Mouse (Mus musculus) testis, postnatal 14 days (tissue): Measurements from ENCODE around the gene Strn.
"Not testable (repeated sequence)": the region's sequence is repeated elsewhere in the genome, so short reads cannot be mapped to it uniquely, and the experiment has no call there.

Experiments
- DNase-seq: peaks from one replicate; pipeline ENCODE4 v3.0.0; 2021; ENCODE audit warnings: low spot score

The Strn gene

DNA sequence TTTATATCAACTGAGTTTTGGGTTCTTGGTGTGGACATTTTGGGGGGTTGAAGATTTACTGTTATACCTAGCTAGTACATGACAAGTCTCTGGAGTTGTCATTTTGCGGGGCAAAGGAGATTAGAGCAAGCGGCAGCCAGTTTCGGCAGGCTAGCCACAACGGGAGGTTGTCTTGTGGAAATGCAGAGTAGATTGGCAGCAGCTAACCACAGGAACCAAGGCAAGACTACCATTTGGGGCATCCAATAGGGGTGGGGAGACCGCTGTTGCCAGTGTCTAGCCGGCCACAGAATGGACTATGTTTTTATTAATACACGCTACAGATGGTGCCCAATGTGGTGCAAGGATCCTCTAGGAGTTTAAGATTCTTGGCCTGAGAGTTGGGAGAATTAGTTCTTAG is 28.6 kb downstream of the Strn start:
- DNase-seq: no peak

DNA sequence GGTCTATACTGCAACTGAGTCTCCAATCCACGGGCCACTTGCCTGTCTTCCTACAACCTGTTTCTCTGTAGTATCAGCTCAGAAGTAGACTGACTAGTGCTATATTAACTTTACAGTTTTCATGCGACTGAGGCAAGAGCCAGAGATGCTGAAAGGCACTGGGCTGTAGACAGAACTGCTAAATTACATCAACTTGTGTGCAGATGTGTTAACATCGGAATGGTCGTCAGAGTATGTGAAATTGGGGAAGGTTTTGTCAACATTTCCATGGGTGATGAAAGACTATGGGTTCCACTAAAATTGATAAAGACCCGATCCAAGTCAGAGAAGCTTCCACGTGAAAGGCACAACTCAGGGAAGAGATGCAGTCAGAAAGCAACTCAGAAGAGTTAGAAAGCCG is 34.0 kb downstream of the Strn start:
- DNase-seq: no peak

DNA sequence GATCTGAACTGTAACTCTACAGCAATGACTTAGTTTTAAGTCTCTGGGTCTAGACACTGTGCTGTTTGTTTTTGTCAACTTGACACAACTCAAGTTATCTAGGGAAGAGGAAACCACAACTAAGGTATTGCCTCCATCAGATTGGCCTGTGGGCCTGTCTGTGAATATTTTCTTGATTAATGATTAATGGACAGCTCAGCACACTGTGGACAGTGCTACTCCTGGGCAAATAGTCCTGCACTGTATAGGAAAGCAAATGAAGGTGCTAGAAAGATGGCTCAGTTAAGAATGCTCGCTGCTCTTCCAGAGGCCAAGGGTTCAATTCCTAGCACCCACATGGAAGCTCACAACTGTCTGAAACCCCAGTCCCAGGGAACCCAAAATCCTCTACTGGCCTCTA is 38.0 kb downstream of the Strn start:
- no peak for DNase-seq

DNA sequence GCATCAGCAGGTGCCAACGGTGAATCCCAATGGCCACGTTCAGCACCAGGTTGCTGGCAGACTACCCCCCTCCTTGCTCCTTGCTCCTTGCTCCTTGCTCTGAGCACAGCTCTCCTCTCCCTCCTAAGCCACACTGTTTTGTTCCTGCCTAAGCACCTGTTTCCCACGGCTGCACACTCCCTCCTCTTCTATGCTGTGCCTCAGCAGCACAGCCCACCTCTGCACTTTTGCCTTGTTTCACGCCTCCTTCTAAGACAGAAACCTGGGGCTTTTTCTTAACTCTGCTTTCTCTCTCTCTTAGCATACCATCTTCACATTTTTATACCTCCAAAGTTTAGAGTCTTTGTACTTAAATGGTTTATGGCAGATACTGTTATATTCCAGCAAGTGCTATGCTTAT is 39.5 kb downstream of the Strn start:
- DNase-seq: no peak

DNA sequence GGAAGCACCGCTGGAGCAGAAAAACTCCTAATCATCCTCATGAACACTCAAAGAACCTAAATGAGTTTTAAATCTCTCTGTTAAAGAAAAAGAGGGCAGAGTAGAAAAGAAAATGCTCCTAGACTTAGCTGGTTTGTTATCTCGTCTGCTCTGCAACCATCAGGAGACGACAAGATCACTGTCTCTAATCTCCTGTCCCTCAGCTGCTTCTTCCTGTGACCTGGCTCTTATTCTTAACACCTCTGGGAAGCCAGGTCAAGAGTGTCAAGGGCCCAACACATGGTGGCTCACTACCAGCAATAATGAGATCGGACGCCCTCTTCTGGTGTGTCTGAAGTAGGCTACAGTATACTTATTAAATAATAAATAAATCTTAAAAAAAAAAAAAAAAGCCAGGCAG is 40.1 kb downstream of the Strn start:
- DNase-seq: no peak

DNA sequence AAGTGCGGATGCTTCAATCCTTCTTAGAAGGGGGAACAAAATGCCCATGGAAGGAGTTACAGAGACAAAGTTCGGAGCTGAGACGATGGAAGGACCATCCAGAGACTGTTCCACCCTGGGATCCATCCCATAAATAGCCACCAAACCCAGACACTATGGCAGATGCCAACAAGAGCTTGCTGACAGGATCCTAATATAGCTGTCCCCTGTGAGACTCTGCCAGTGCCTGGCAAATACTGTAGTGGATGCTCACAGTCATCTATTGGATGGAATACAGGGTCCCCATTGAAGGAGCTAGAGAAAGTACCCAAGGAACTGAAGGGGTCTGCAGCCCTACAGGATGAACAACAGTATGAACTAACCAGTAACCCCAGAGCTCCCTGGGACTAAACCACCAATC is 47.8 kb downstream of the Strn start:
- not testable (repeated sequence) for DNase-seq

DNA sequence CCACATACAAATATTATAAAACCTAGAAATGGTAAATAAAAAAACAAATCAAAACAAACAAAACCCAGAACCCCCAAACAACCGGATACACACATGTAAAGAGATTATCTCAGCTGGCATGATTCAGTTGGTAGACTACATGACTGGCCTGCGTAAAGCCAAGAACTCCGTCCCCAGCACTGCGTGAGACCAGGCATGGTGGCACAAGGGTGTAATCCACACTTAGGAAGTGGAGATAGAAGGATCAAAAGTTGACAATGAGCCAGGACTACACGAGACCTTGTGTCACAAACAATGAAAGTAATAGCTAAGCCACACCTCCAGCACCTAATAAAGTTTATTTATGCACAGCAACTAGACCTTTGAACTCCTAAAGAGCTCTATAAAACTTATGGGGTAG is 49.0 kb downstream of the Strn start:
- DNase-seq: no peak

DNA sequence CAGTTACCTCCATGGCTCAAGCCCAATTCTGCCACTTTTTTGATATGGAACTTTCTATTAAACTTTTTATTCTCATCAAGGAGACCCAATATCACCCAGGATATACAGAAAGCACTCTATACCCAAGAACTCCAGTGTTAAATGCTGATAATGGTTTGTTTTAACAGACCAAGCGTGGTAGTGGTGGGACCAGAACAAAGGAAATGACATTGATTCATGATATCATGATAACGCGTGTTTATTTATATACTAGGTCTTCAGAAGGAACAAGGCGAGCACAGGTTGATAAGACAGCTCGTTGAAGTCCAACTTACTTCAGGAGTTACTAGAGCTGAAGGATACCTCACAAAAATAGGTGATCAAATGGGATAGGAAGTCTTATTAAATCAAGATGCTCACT is 52.0 kb downstream of the Strn start:
- DNase-seq: no peak

DNA sequence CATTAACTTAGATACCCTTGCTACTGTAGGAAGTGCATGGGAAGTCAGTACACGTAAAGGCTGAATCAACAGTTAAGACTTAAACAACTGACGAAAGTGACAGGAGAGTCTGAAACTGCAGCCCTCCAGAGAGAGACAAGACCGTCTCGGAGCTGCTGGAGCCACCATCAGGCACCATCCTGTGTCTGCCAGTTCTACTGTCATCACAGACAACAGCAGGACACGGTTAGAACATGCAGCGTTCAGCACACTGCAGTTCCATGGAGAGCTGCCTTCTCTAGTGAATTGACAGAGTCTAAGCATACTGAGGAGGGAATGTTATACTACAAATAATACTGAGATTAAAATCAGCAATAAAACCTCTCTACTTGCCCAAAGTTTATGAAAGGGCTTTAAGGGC is 54.6 kb downstream of the Strn start:
- no peak for DNase-seq

DNA sequence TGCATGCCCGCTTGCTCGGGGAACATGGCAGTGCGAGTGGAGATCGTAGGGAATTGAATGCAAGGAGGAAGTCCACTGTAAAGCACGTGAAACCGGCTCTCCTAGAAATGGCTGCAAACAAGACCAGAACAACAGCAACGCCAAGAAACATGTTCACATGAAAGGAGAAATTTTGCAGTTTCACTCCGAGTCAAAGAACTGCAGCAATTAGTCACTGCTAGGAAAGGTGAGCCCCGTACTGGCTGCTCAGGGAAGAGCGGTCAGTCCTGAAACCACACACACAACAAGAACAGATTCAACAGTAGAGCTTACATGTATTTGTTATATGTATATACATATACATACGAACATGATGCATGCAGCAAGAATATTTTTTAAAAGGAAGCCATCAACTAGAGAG is 57.5 kb downstream of the Strn start:
- DNase-seq: no peak

DNA sequence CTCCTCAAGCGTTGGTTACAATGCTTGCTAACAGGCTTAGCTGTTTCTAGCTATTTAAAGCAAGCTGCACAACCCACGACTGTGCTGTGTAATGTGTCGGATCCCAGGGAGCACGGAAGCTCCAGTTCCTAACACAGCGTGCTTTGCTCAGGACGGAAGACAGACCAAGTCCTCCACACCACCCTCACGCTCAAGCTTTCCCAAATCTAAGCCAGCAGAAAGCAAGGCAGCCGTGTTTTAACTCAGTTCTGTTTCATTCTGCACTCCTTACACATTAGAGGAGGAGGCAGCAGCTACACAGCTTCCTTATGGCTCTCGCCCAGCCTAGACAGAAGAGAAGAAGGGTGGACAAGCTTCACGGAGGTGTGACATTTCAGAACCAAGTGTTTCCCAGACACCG is 60.2 kb downstream of the Strn start:
- DNase-seq: no peak

DNA sequence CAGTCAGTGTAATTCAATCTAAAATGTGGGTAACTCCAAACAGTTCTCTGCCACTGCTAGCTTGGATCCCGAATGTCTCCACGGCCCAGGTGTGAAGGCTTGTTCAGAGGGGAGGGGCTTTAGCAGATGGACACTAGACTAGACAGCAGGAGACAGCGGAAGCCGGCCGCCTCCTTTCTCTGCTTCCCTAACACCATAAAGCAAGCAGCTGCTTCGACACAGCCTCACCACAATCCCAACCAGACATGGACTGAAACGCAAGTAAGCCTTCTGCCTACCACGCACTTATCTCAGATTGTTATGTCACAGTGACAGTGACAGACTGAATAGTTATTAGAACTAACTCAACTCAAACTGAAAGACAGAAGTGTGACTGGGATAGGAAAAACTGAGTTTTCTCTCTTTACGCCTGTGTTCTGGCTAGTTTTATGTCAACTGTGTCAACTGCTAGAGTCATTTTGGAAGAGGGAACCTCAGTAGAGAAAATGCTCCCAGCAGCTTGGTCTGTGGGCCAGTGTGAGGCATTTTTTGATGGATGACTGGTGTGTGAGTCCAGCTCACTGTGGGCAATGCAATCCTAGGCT is 71.9 kb downstream of the Strn start:
- DNase-seq: no peak

DNA sequence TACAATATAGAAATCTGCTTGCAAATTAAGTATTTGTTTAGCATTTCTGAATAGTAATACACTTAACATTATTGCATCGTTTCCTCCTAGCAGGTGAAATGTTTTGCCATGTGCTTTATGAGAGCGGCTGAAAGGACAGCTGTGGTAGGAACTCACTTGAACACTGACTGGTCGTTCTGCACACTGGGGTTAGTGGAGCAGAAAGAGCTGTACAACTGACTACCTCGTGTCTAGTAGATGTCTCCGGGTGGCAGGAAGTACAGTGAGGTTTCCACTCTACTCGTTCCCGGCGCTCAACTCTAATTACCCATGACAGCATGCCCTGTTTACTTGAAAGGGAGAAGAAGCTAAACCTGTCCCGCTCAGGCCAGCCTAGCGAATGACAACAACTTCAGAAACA is 82.2 kb downstream of the Strn start:
- no peak for DNase-seq

DNA sequence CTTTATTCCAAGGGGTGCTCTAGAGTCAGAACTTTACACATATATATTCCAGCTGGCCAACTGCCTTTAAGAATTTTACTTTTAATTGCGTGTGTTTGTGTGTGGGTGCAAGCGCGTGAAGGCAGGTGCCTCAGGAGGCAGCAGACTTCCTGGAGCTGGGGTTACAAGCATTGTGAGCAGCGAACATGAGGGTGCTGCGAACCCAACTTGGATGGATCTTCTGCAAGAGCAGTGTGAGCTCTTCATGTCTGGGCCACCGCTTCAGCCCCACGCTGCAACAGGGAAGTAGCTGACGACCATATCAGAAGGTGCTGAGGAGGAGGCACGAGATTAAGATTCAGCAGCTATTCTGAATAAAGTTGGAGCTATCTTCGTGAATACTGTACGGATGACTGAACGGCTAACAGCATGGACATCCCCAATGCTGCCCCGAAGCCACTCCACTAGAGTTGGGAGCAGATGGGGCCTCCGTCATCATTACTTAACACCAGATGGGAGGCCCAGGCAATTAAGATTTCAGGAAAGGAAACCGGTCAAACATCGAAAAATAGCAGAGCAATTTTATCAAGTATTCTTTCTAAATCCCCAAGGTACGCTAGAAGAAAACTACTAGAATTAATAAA is 93.0 kb downstream of the Strn start:
- DNase-seq: no peak

DNA sequence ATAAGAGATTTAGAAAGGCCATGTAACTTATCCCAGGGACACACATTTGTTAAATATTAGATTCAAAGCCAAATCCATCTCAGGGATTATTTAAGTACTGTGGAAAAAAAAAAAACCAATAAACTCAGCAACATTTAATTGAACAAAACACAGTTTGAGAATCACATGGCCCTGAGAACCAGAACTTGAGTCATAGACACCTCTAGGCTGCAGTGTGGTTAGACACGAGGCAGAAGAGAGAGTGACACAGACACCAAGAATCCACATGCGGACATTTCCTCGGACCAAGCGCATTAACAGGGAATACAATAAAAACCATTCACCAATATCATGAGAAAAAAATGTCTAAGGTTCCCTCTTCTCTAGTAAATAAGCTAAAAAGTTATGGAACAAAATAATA is 94.7 kb downstream of the Strn start:
- no peak for DNase-seq

DNA sequence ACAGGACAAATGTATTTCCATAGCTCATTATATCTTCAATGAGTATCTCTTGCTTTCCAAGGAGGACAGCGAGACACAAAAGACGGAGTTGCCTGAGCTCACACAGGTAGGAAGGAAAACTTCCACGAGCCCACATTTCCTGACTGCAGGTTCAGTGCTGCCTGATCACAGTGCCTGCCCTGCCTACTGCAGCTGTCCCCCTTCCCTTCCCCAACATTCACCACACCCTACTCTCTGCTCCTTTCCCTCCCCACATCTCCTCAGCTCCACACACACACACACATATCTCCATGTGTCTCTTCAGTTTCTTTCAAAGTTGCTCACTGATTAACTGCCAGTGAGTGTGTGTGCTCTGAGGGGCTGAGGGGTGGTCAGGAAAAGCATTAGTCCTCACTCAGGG is 96.6 kb downstream of the Strn start:
- no peak for DNase-seq

DNA sequence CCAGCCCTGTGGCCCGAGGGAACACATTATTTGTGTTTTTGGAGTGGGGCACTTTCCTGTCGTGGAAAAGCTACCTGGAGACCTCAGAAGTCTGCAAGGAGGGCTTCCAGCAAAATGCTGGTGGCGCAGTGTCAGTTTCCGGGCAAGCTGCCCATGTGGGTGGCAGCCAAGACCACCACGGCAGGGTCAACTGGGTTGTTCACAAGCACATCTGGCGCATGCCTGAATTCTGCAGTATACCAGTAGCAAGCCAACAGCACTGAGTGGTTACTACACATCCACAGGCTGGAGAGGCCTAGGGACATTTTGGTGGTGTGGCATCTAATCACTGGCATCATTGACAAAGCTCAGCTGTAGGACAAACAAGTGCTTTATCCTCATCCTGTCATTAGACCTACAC is 97.9 kb downstream of the Strn start:
- DNase-seq: no peak

DNA sequence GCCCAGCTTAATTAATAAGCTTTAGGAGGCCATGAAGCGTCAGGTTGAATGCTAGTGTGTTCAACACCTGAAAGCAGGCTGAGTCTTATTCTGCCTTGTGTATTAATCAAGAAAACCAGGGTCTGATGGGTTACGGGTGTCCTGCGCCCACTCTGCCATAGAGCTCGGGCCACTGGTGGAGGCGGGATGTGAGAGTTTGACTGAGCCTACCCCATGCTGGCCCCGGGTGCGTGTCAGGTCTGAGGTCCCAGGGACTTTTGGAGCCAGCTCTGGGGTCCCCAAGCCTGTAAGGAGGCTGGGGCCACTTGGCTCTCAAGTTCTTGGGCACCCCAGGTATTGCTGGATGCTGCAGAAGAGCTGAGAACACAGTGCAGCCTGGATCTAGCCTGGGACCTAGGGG is 99.9 kb downstream of the Strn start:
- DNase-seq: no peak

DNA sequence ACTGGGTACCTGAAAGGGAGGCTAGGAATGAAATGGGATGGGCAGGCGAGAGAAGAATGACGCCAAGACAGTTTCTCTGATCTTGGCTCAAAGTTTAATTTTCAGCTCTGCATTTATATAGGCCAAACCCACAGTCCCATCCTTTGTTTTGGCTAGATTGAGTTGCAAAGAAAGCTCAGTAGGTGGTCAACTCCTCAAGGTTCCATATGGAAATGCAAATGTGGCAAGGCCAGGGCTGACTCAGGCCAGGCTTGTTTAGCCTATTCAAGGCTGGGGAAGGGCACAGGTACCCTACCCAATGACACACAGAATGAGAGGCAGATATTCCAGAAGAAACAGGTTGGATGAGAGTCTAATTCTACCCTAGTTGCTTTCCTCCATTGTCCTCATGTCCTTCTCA is 101.4 kb downstream of the Strn start:
- DNase-seq: no peak

DNA sequence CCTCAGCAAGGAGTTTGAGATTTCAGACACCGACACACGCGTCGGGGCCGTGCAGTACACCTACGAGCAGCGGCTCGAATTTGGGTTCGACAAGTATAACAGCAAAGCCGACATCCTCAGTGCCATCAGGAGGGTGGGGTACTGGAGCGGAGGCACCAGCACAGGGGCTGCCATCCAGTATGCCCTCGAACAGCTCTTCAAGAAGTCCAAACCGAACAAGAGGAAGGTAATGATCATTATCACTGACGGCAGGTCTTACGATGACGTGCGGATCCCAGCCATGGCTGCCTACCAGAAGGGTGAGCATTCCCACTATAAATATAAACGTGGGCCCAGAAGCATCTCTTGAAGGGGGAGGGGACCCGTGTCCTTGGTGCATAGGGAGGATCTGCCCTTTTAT is 112.1 kb downstream of the Strn start:
- no peak for DNase-seq

DNA sequence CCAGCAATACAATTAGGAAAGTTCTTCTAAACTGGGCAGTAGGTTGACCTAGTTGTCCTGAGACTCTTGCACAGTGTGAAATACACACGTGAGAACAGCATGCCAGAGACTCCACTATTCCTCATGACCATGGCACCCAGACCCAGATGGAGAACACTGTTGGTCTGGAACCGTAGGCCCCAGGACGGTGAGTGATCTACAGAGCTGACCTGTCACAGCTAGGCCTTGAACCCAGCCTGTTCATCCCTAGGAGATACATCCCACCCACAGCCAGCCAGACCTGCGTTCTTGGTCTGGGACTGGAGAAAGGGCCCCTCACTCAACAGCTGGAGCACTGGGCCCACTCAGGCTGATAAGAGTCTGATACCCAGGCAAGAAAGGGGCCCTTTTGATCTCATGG is 115.1 kb downstream of the Strn start:
- no peak for DNase-seq

DNA sequence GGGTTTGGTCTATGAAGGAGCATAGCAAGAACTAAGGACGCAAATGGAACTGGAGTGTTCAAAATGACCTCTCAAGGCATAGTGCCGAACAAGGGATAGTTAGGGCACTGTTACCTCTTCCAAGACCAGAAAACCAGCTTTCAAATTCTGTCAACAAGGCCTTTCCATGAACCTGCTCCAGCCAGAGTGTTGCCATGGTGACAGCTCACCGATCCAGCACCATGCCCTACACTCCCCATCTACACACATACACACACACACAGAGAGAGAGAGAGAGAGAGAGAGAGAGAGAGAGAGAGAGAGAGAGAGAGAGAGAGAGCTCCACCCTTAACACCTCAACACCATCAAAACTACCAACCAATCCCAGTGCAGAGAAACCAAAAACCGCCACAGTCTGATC is 116.3 kb downstream of the Strn start:
- no peak for DNase-seq

DNA sequence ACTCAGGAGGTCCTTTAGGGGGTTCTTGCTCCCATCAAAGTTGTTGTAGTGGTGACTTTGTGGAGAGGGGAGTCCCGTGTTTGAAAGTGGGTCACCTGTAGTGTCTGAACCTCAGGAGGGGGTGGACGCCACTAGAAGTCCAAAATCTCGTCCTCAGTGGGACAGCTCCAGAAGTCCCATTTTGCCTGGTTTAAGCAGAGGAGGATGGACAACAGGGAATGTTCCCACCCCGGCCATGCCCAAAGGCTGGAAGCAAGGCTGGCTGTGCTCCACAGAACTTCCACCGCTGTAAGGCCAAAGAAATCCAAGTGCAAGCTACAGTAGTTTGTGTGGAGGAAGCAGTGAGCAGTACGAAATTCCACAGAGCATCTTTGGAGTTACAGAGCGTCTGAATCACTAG is 117.0 kb downstream of the Strn start:
- no peak for DNase-seq

DNA sequence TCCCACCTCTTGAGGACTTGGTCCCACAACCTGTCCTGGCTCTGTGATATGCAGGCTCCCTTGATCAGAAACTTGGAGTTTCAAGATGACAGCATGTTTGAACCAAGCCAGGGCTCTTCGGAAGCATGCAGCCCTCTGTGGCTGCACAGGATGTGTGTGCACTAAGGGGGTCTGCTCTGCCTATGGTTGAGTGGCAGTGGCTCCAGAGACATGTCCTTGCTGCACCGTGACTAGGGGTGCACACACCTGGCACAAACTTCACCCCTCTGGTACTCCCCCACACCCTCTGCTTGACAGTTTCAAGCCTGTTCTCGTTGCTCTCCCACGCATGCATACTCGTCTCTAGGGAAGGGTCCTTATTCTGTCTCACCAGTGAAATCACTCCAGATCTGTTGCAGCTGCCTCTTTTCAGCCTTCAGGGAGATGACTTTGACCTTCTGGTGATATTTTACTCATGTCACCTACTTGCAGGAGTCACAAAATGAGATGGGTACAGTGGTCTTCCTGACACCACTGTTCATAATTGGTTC is 118.8 kb downstream of the Strn start:
- DNase-seq: no peak
